Mouse (Mus musculus) T-helper 1 cell (primary cell): ENCODE data around the gene Nup62.

Experiments used
- in situ Hi-C: fragments of 300-600 bp; cut with MboI, MseI; formaldehyde crosslinking; loops from one replicate; pipeline ENCODE4 v1.15.1; 2025; ENCODE audit warnings: high pct_unique_total_duplicates

Nup62 gene

GRCm38 (mm10) chr7:44848561-44849415 lies 32.9 kb downstream of the Nup62 start, which contains the start of the genes Akt1s1 and Tbc1d17:
Gene Akt1s1, plus strand, starts transcription at chr7:44848991.
Gene Tbc1d17, minus strand, starts transcription at chr7:44849079.
- in situ Hi-C loops: no loop called here

- in situ Hi-C loops: no loop called here
Measured at GRCm38 (mm10) chr7:44849416-44850111, 33.7 kb downstream of the Nup62 start.

- in situ Hi-C loops: no loop called here
Measured at GRCm38 (mm10) chr7:44850146-44850545, 34.3 kb downstream of the Nup62 start.

GRCm38 (mm10) chr7:44850789-44851624 lies 35.1 kb downstream of the Nup62 start:
- in situ Hi-C loops: no loop called here

- in situ Hi-C loops: no loop called here
Measured at GRCm38 (mm10) chr7:44851625-44852234, 35.8 kb downstream of the Nup62 start.

- in situ Hi-C loops: no loop called here
Measured at GRCm38 (mm10) chr7:44852259-44853027, 36.6 kb downstream of the Nup62 start.

GRCm38 (mm10) chr7:44853065-44853464 lies 37.2 kb downstream of the Nup62 start:
- in situ Hi-C loops: no loop called here

GRCm38 (mm10) chr7:44853596-44854355 lies 37.9 kb downstream of the Nup62 start:
- in situ Hi-C loops: no loop called here

- in situ Hi-C loops: no loop called here
Measured at GRCm38 (mm10) chr7:44854356-44855031, 38.6 kb downstream of the Nup62 start.

- in situ Hi-C loops: no loop called here
Measured at GRCm38 (mm10) chr7:44855036-44855435, 39.1 kb downstream of the Nup62 start.

GRCm38 (mm10) chr7:44856265-44856916 lies 40.5 kb downstream of the Nup62 start:
- in situ Hi-C loops: no loop called here

GRCm38 (mm10) chr7:44857042-44857552 lies 41.2 kb downstream of the Nup62 start, which contains the start of gene Pnkp:
Gene Pnkp, plus strand, starts transcription at chr7:44857139.
- in situ Hi-C loops: no loop called here

- in situ Hi-C loops: no loop called here
Measured at GRCm38 (mm10) chr7:44857905-44858304, 42.0 kb downstream of the Nup62 start.

GRCm38 (mm10) chr7:44859896-44860295 lies 44.0 kb downstream of the Nup62 start:
- in situ Hi-C loops: no loop called here

GRCm38 (mm10) chr7:44860576-44861428 lies 44.9 kb downstream of the Nup62 start:
- in situ Hi-C loops: no loop called here

- in situ Hi-C loops: no loop called here
Measured at GRCm38 (mm10) chr7:44861429-44861816, 45.5 kb downstream of the Nup62 start.

- in situ Hi-C loops: no loop called here
Measured at GRCm38 (mm10) chr7:44862434-44862833, 46.5 kb downstream of the Nup62 start.

- in situ Hi-C loops: no loop called here
Measured at GRCm38 (mm10) chr7:44863210-44863609, 47.3 kb downstream of the Nup62 start.
